Mouse (Mus musculus) MEL (cell line): ENCODE measurements around the gene Fat3. TPM values are rescaled to one million over a fixed set of nuclear protein-coding genes. Genes with fewer than 3 reads are reported as not detected.

ENCODE experiments used
- DNase-seq: peaks from one replicate; pipeline ENCODE4 v3.0.0; 2011; ENCODE audit warnings: low read depth, low spot score
- H3K27ac ChIP-seq: 2 replicates; pipeline ENCODE4 v1.5.1; 2012; ENCODE audit warnings: low read depth, mild to moderate bottlenecking, control low read depth, low read length, moderate library complexity; ENCODE audit not compliant: control insufficient read depth
- H3K27me3 ChIP-seq, 2 experiments: fragments of 150-350 bp in 1 of 2; sonication (generic) in 1 of 2; 2 replicates each; pipeline ENCODE4 v1.6.1; 2012; ENCODE audit warnings: low read length in 2 of 2, mild to moderate bottlenecking in 2 of 2, improper control_type of control experiment in 1 of 2, moderate library complexity in 1 of 2; ENCODE audit not compliant: insufficient read depth in 2 of 2, control insufficient read depth in 1 of 2
- H3K36me3 ChIP-seq, 2 experiments: 2 replicates each; pipeline ENCODE4 v1.6.1; 2012 to 2014; ENCODE audit warnings: low read length in 2 of 2, improper control_type of control experiment in 1 of 2, inconsistent platforms in 1 of 2, mild to moderate bottlenecking in 1 of 2; ENCODE audit not compliant: insufficient read depth in 2 of 2, control insufficient read depth in 1 of 2
- H3K4me1 ChIP-seq, 2 experiments: fragments of 150-350 bp in 1 of 2; sonication (generic) in 1 of 2; 2 replicates each; pipeline ENCODE4 v1.6.1; 2012; ENCODE audit warnings: low read length in 2 of 2, improper control_type of control experiment in 1 of 2, mild to moderate bottlenecking in 1 of 2; ENCODE audit not compliant: insufficient read depth in 2 of 2, control insufficient read depth in 1 of 2
- H3K4me3 ChIP-seq, 2 experiments: fragments of 150-350 bp in 1 of 2; sonication (generic) in 1 of 2; 2 replicates each; pipeline ENCODE4 v1.5.1; 2012; ENCODE audit warnings: low read depth in 2 of 2, low read length in 2 of 2, mild to moderate bottlenecking in 2 of 2, moderate library complexity in 2 of 2, control low read depth in 1 of 2, improper control_type of control experiment in 1 of 2; ENCODE audit not compliant: control insufficient read depth in 1 of 2, insufficient read depth in 1 of 2
- H3K79me2 ChIP-seq: 2 replicates; pipeline ENCODE4 v1.6.1; 2012; ENCODE audit warnings: mild to moderate bottlenecking, low read length, moderate library complexity; ENCODE audit not compliant: control insufficient read depth, poor library complexity, insufficient read depth
- H3K9ac ChIP-seq: 2 replicates; pipeline ENCODE4 v1.6.1; 2012; ENCODE audit warnings: low read depth, mild to moderate bottlenecking, control low read depth, low read length, moderate library complexity; ENCODE audit not compliant: control insufficient read depth, poor library complexity, severe bottlenecking
- H3K9me3 ChIP-seq: fragments of 150-350 bp; sonication (generic); replicated peaks from 2 replicates; pipeline ENCODE4 v1.6.1; 2012; ENCODE audit warnings: mild to moderate bottlenecking, low read length, improper control_type of control experiment, moderate library complexity; ENCODE audit not compliant: insufficient read depth
- BHLHE40 ChIP-seq: IDR thresholded peaks from 2 replicates; pipeline ENCODE4 v1.6.1; 2012; ENCODE audit warnings: low read depth, mild to moderate bottlenecking, inconsistent platforms, low read length, improper control_type of control experiment, borderline replicate concordance
- CHD1 ChIP-seq: IDR thresholded peaks from 2 replicates; pipeline ENCODE4 v1.6.1; 2012; ENCODE audit warnings: low read depth, mild to moderate bottlenecking, inconsistent platforms, low read length, improper control_type of control experiment
- E2F4 ChIP-seq: IDR thresholded peaks from 2 replicates; pipeline ENCODE4 v1.6.1; 2011; ENCODE audit warnings: low read depth, low read length, improper control_type of control experiment, borderline replicate concordance
- ELF1 ChIP-seq: IDR thresholded peaks from 2 replicates; pipeline ENCODE4 v1.6.1; 2014; ENCODE audit warnings: low read depth, mild to moderate bottlenecking, inconsistent platforms, low read length, improper control_type of control experiment, moderate library complexity
- EP300 ChIP-seq, 2 experiments: IDR thresholded peaks; 2 replicates each; pipeline ENCODE4 v1.6.1; 2011; ENCODE audit warnings: improper control_type of control experiment in 2 of 2, low read length in 2 of 2, low read depth in 1 of 2, mild to moderate bottlenecking in 1 of 2
- GATA1 ChIP-seq: IDR thresholded peaks from 2 replicates; pipeline ENCODE4 v1.6.1; 2011; ENCODE audit warnings: low read depth, low read length, improper control_type of control experiment
- JUND ChIP-seq: IDR thresholded peaks from 2 replicates; pipeline ENCODE4 v1.6.1; 2011; ENCODE audit warnings: low read depth, mild to moderate bottlenecking, improper control_type of control experiment, low read length
- KAT2A ChIP-seq: conservative IDR thresholded peaks from 2 replicates; pipeline ENCODE4 v1.6.1; 2012; ENCODE audit warnings: low read depth, low read length, improper control_type of control experiment, inconsistent platforms
- MAFK ChIP-seq: IDR thresholded peaks from 2 replicates; pipeline ENCODE4 v1.6.1; 2011; ENCODE audit warnings: low read depth, mild to moderate bottlenecking, low read length, improper control_type of control experiment, borderline replicate concordance
- MAX ChIP-seq: IDR thresholded peaks from 2 replicates; pipeline ENCODE4 v1.6.1; 2011; ENCODE audit warnings: low read length, improper control_type of control experiment
- MAZ ChIP-seq: IDR thresholded peaks from 2 replicates; pipeline ENCODE4 v1.6.1; 2012; ENCODE audit warnings: low read depth, mild to moderate bottlenecking, inconsistent platforms, low read length, improper control_type of control experiment
- MEF2A ChIP-seq: IDR thresholded peaks from 2 replicates; pipeline ENCODE4 v1.6.1; 2014; ENCODE audit warnings: low read depth, mild to moderate bottlenecking, inconsistent platforms, low read length, improper control_type of control experiment; ENCODE audit not compliant: poor library complexity, insufficient replicate concordance, severe bottlenecking; ENCODE audit errors: extremely low read depth
- MXI1 ChIP-seq: IDR thresholded peaks from 2 replicates; pipeline ENCODE4 v1.6.1; 2011; ENCODE audit warnings: mild to moderate bottlenecking, low read depth, low read length, improper control_type of control experiment
- MYB ChIP-seq: IDR thresholded peaks from 2 replicates; pipeline ENCODE4 v1.6.1; 2011; ENCODE audit warnings: mild to moderate bottlenecking, low read depth, low read length, improper control_type of control experiment
- MYC ChIP-seq: IDR thresholded peaks from 2 replicates; pipeline ENCODE4 v1.6.1; 2011; ENCODE audit warnings: low read depth, mild to moderate bottlenecking, low read length, improper control_type of control experiment, moderate library complexity
- NELFE ChIP-seq: IDR thresholded peaks from 2 replicates; pipeline ENCODE4 v1.6.1; 2011; ENCODE audit warnings: low read depth, low read length, improper control_type of control experiment
- NRF1 ChIP-seq: IDR thresholded peaks from 2 replicates; pipeline ENCODE4 v1.6.1; 2014; ENCODE audit warnings: low read depth, mild to moderate bottlenecking, inconsistent platforms, low read length, improper control_type of control experiment, moderate library complexity; ENCODE audit not compliant: poor library complexity, insufficient read depth, severe bottlenecking
- POLR2A ChIP-seq, 2 experiments: IDR thresholded peaks; 2 replicates each; pipeline ENCODE4 v1.6.1; 2011 to 2012; ENCODE audit warnings: low read length in 2 of 2, mild to moderate bottlenecking in 2 of 2, control low read depth in 1 of 2, improper control_type of control experiment in 1 of 2, low read depth in 1 of 2, moderate library complexity in 1 of 2; ENCODE audit not compliant: control insufficient read depth in 1 of 2, insufficient read depth in 1 of 2, poor library complexity in 1 of 2
- POLR2AphosphoS5 ChIP-seq: IDR thresholded peaks from 2 replicates; pipeline ENCODE4 v1.6.1; 2012; ENCODE audit warnings: low read depth, borderline replicate concordance, mild to moderate bottlenecking, inconsistent platforms, low read length, moderate library complexity, mixed read lengths
- RAD21 ChIP-seq: IDR thresholded peaks from 2 replicates; pipeline ENCODE4 v1.6.1; 2011; ENCODE audit warnings: mild to moderate bottlenecking, low read depth, low read length, improper control_type of control experiment
- SIN3A ChIP-seq: IDR thresholded peaks from 2 replicates; pipeline ENCODE4 v1.6.1; 2012; ENCODE audit warnings: low read length, improper control_type of control experiment, inconsistent platforms
- TCF12 ChIP-seq: IDR thresholded peaks from 2 replicates; pipeline ENCODE4 v1.6.1; 2014; ENCODE audit warnings: low read depth, mild to moderate bottlenecking, inconsistent platforms, low read length, improper control_type of control experiment, moderate library complexity
- ZC3H11A ChIP-seq: IDR thresholded peaks from 2 replicates; pipeline ENCODE4 v1.6.1; 2012; ENCODE audit warnings: low read depth, mild to moderate bottlenecking, inconsistent platforms, low read length, improper control_type of control experiment
- ZKSCAN1 ChIP-seq: IDR thresholded peaks from 2 replicates; pipeline ENCODE4 v1.6.1; 2012; ENCODE audit warnings: low read depth, mild to moderate bottlenecking, inconsistent platforms, low read length, improper control_type of control experiment, moderate library complexity
- ZMIZ1 ChIP-seq: IDR thresholded peaks from 2 replicates; pipeline ENCODE4 v1.6.1; 2012; ENCODE audit warnings: low read depth, mild to moderate bottlenecking, inconsistent platforms, low read length, improper control_type of control experiment, moderate library complexity
- ZNF384 ChIP-seq: IDR thresholded peaks from 2 replicates; pipeline ENCODE4 v1.6.1; 2012; ENCODE audit warnings: low read depth, mild to moderate bottlenecking, inconsistent platforms, low read length, improper control_type of control experiment
- polyA plus RNA-seq, 2 experiments: library from polyadenylated mRNA; stranded (reverse) in 1 of 2; unstranded in 1 of 2; fragments of >175 nt in 1 of 2; fragments of >200 nt in 1 of 2; gene quantifications; 2 replicates each; pipeline versions ENCODE4 v1.2.1 to v1.2.4; 2012; ENCODE audit warnings: low replicate concordance in 2 of 2, low read depth in 1 of 2; ENCODE audit not compliant: insufficient read length in 2 of 2, insufficient read depth in 1 of 2, missing spikeins in 1 of 2
- total RNA-seq: library from RNA; depleted of rRNA; stranded (reverse); fragments of 300-350 nt; gene quantifications from 2 replicates; pipeline ENCODE4 v1.2.3, GENCODE M21; 2012; rRNA removed

The Fat3 gene
- total RNA-seq, result 1.5 and 1.6 TPM in 2 replicates
- 1 to 10 TPM in 1 of 2 experiments, not detected in 1; 1.8 TPM for polyA plus RNA-seq

DNA sequence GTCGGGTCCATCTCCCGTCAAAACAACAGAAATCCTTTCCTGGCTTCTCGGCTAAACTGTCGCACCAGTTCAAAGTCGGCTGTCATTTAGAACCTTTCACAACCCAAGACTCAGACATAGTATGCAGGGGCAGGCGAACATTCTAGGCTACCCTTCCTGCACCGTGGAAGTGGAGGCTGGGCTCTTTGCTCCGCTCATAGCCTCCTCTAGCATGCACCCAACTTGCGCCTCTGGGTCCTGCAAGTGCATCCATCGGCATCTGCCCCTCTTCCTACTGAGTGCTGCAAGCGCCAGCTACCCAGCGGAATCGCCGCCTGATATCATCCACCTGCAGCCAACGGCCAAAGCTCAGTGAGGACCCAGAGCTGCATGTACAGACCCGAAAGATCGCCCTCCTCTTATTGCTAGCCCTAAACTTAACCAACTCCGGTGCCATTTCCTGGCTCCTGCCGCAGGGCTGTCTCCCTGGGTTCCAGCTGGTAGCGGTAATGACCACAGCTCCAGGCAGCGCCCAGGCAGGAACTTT, at the start of gene Fat3:
Gene Fat3, minus strand, starts transcription at position 100 of the 526 bp plus-strand sequence.
- H3K9me3 ChIP-seq, result no peaks in the 10 kb centered on the region; the same call in 1 of the 2 replicates
- TF ChIP-seq ELF1 (no peak), BHLHE40 (no peak), NRF1 (no peak), MEF2A (no peak), TCF12 (no peak), MAZ (no peak), MYB (no peak), MXI1 (no peak), JUND (no peak), CHD1 (no peak), MAFK (no peak), POLR2AphosphoS5 (no peak), EP300 (IDR thresholded peaks at IDR 0.05; ENCODE audit: low read depth in 1 of 2, low read length in 2 of 2) (no peak), SIN3A (no peak), ZNF384 (no peak), ZMIZ1 (no peak)
- H3K9ac ChIP-seq, result no peak within 1 kb of the TSS
- no peaks in the 10 kb centered on the region for H3K27me3 ChIP-seq
- no peak for DNase-seq
- no peak within 1 kb of the TSS for H3K4me3 ChIP-seq
- no peaks in the 10 kb centered on the region for H3K4me1 ChIP-seq
- H3K79me2 ChIP-seq, result no peaks in the 10 kb centered on the region
- H3K27ac ChIP-seq, result no peak within 1 kb of the TSS
- H3K36me3 ChIP-seq, result no peaks in the 10 kb centered on the region

DNA sequence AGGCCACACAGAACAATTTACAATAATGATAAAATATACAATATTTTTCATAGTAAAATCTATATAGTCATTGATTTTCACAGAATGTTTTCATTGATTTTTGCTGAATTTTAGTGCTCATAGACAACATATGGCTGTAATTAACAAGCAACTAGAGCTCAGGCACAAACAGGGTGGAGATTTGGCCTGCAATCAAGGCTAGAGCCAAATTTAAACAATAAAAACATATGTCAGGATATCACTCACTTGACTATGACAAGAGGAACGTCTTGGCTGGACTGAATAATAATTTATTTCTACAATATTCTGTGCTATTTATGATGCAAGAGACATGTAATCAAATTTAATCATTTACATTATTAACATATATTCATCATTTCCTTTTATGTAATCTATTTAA, 31.8 kb upstream of the Fat3 start:
- Histone ChIP-seq H3K79me2 (no peaks in the 10 kb centered on the region), H3K4me1 (no peaks in the 10 kb centered on the region), H3K4me3 (no peak overlapping the region; a peak in 1 of 4 replicates), H3K36me3 (no peaks in the 10 kb centered on the region), H3K9ac (no peak overlapping the region), H3K9me3 (no peaks in the 10 kb centered on the region), H3K27ac (no peak overlapping the region), H3K27me3 (no peaks in the 10 kb centered on the region)
- TF ChIP-seq ZMIZ1 (no peak), RAD21 (no peak), POLR2AphosphoS5 (no peak), MYC (no peak), MAX (no peak), BHLHE40 (no peak), MAFK (no peak), GATA1 (no peak), ZKSCAN1 (no peak), E2F4 (no peak), MYB (no peak), TCF12 (no peak), ELF1 (no peak), CHD1 (no peak), POLR2A (IDR thresholded peaks at IDR 0.05; ENCODE audit: control insufficient read depth in 1 of 2, insufficient read depth in 1 of 2, low read depth in 1 of 2, low read length in 2 of 2, poor library complexity in 1 of 2) (no peak), NRF1 (no peak), MEF2A (no peak), NELFE (no peak), KAT2A (no peak), ZC3H11A (no peak)
- DNase-seq, result no peak
